Mouse (Mus musculus) testis, adult 2 months (tissue): ENCODE measurements around the gene Col4a4. TPM values are rescaled to one million over a fixed set of nuclear protein-coding genes. Genes with fewer than 3 reads are reported as not detected.
A peak's percentile ranks its signal among the peaks of the same experiment; 100 is the strongest.

Experiments used
- H3K27ac ChIP-seq: fragments of 200-500 bp; 2 replicates; pipeline ENCODE4 v1.5.1; 2012; ENCODE audit warnings: low read depth, low read length; ENCODE audit not compliant: control insufficient read depth, insufficient read depth
- H3K27me3 ChIP-seq: fragments of 200-500 bp; 2 replicates; pipeline ENCODE4 v1.6.1; 2012; ENCODE audit warnings: mild to moderate bottlenecking, low read length, moderate library complexity; ENCODE audit not compliant: control insufficient read depth, insufficient read depth
- H3K36me3 ChIP-seq: fragments of 200-500 bp; 2 replicates; pipeline ENCODE4 v1.6.1; 2012; ENCODE audit warnings: mild to moderate bottlenecking, low read length; ENCODE audit not compliant: control insufficient read depth, insufficient read depth
- H3K4me1 ChIP-seq: fragments of 200-500 bp; 2 replicates; pipeline ENCODE4 v1.6.1; 2012; ENCODE audit warnings: low read length; ENCODE audit not compliant: control insufficient read depth, insufficient read depth
- H3K4me3 ChIP-seq: fragments of 200-500 bp; 2 replicates; pipeline ENCODE4 v1.5.1; 2012; ENCODE audit warnings: low read depth, mild to moderate bottlenecking, low read length, moderate library complexity, mixed read lengths; ENCODE audit not compliant: control insufficient read depth
- CTCF ChIP-seq: fragments of 200-500 bp; IDR thresholded peaks from 2 replicates; pipeline ENCODE4 v1.5.1; 2012; ENCODE audit warnings: low read depth, mild to moderate bottlenecking, inconsistent platforms, low read length, moderate library complexity; ENCODE audit not compliant: control insufficient read depth, insufficient read depth, insufficient replicate concordance
- POLR2A ChIP-seq: fragments of 200-500 bp; IDR thresholded peaks from 2 replicates; pipeline ENCODE4 v1.6.1; 2012; ENCODE audit warnings: low read depth, mild to moderate bottlenecking, inconsistent platforms, low read length, moderate library complexity; ENCODE audit not compliant: control insufficient read depth
- polyA plus RNA-seq: library from polyadenylated mRNA; depleted of rRNA; stranded (reverse); fragments of >200 nt; gene quantifications from 2 replicates; pipeline ENCODE4 v1.2.3, GENCODE M21; 2012; rRNA removed

Gene Col4a4
- polyA plus RNA-seq: 4.0 and 5.4 TPM in 2 replicates

DNA sequence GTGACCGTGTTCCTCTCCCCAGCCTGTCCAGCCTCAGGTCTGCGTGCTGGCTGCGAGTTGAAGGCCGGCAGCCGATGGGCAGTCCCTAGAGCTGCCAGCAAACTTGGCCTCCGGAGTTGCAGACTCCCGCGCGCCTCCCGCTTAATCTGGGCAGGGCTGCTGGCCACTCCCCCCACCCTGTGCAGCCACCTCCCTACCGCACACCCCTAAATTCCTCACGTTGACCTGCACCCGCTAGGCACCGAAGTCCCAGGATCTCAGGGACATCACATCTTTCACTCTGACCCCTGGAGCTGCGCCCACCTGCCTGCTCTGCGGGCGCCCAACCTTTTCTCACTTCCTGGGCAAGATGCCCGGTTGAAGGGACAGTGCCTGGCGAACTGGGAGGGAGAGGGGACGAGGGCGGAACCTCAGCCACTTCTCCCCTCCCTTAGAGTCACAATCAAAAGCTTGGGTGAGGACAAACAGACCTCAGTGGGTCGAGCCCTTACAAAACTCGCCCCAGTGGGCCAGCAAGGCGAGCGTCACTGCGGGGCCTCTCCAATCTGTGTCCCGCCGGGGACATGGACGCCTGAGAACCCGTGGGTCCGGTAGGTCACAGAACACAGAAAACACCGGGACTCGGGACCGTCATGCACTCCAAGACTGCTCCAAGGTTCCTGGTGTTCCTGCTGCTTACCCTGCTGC is at the start of gene Col4a4, which contains the start of gene Col4a3:
Col4a4 (minus strand) TSS at position 137 of the 687 bp plus-strand sequence.
Col4a3 (plus strand) TSS at position 209 of the 687 bp plus-strand sequence.
- TF ChIP-seq POLR2A (no peak), CTCF (no peak)
- H3K27me3 ChIP-seq: no peaks in the 10 kb centered on the region
- peaks cover 7% of the 10 kb centered on the region; the same call in 1 of the 2 replicates for H3K4me1 ChIP-seq
- H3K27ac ChIP-seq: peak within 1 kb of the TSS; percentile 59
- H3K36me3 ChIP-seq: no peaks in the 10 kb centered on the region
- peak within 1 kb of the TSS; percentile 69 for H3K4me3 ChIP-seq

DNA sequence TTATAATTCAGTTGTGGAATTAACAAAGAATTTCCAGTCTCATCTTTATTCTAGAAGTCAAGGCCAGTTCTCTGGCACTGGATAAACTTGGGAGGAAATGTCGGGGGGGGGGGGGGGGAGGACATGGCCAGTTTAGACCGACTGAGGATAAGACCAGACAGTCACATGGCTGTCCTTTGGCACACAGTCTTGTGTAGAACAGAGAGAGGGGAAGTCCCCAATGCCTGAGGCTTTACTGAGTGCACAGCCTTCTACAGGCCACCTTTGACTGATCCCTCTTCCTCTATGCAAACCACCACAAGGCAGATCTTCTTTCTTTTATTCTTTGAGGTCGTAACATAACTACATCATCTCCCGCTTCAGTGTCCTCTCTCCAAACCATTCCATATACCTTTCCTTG is 49.7 kb upstream of the Col4a4 start:
- Histone ChIP-seq H3K36me3 (no peaks in the 10 kb centered on the region), H3K27ac (no peak overlapping the region), H3K27me3 (no peaks in the 10 kb centered on the region), H3K4me3 (no peak overlapping the region), H3K4me1 (peaks cover 7% of the 10 kb centered on the region)
- TF ChIP-seq POLR2A (no peak), CTCF (no peak)

DNA sequence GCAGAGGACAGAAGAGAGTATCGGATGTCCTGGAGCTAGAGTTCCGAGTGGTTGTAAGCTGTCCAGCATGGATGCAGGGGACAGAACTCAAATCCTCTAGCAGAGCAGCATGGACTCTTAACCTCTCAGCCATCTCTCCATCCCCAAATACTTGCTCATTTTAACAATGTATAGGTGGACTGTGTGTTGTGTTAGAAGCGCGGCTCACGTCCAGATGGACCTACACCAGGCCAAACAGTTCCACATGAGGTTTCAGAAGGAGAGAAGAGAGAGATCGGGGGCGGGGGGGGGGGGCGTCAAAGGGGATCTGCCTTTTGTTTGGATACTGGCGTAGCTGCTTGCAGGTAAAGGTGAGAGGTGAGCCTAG is 48.6 kb upstream of the Col4a4 start:
- H3K36me3 ChIP-seq: no peaks in the 10 kb centered on the region
- H3K4me1 ChIP-seq: peaks cover 7% of the 10 kb centered on the region
- H3K4me3 ChIP-seq: peak overlapping the region; percentile 10
- H3K27ac ChIP-seq: no peak overlapping the region
- TF ChIP-seq CTCF: no peak
- no peak for TF ChIP-seq POLR2A
- no peaks in the 10 kb centered on the region for H3K27me3 ChIP-seq

DNA sequence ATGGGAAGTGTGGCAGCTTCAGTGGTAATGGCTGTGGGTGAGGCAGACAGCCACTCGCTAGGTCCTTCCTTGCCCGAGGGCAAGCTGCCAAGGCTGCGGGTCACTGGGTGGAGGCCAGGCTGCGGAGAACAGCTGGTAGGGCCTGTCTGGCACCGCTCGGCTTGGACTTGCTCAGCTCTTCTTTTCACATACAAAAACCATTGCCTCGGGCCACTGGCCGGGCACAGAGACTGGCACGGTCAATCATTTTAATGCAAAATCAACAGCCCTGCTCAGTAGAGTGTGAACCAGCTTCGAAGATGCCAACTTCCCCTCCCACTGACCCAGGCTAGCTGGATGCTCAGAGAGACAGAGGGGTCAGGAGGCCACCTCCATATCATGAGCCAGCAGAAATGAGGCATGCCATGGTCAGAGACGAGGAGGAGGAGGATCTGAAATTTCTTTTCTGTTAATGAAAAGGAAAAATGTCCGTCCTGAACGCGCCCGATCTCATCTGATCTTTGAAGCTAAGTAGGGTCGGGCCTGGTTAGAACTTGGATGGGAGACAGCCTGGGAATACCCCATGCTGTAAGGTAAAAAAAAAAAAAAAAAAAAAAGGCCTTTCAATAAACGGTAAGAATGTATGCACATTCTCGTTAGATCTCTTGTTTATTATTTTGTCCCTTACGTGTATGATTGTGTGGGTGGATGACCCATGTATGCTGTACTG is 48.0 kb upstream of the Col4a4 start:
- Histone ChIP-seq H3K4me1 (peaks cover 7% of the 10 kb centered on the region), H3K4me3 (peak overlapping the region; percentile 43), H3K27me3 (no peaks in the 10 kb centered on the region), H3K27ac (no peak overlapping the region), H3K36me3 (no peaks in the 10 kb centered on the region)
- TF ChIP-seq CTCF (no peak), POLR2A (no peak)

DNA sequence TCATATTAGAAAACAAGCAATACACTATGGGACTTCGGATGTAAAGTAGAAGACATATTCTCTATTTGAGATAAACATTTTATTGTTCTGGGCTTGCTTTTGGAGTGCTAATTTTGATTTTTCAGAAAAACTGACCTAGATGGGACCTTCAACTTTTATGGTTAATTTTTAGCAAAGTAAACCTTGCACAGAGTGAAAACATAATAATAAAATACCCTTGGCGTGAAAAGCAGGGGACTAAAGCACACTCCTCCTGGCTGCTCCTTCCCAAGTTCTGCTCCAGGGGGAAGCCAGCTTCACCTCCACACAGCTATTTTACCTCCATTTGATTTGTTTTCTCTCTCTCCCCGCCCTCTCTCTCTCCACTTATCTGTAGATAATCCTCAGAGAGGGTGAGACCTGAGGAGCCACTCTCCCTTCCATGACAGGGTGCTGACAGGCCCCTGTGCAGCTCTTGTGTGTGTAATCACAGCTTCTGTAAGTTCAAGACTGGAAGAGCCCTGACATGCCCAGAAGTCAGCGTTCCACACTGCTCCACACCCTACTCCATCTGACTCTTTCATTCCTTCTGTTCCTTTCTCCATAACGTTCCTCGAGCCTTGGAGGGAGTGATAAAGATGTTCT is 44.6 kb upstream of the Col4a4 start:
- Histone ChIP-seq H3K36me3 (no peaks in the 10 kb centered on the region), H3K4me1 (peaks cover 7% of the 10 kb centered on the region), H3K27ac (no peak overlapping the region), H3K4me3 (no peak overlapping the region), H3K27me3 (no peaks in the 10 kb centered on the region)
- no peak for TF ChIP-seq POLR2A
- TF ChIP-seq CTCF: no peak

DNA sequence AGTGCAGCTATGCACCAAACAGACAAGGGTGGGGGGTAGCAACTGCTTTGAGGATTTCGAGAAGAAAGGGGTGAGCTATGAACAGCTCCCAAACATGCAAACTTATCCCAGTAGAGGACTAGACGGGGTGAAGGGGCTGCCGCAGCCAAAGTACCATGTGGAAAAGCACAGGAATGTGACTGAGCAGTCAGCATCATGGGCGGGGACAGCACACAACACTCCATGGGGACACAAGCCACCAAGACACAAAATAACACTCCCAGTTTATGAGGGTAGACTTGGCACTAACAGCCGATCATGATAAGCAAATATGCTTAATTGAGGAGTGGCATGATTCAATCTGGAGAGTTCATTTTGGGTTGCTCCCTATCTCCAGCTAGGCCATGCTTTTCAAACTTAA is 42.8 kb upstream of the Col4a4 start:
- Histone ChIP-seq H3K27ac (no peak overlapping the region), H3K36me3 (no peaks in the 10 kb centered on the region), H3K4me3 (no peak overlapping the region), H3K4me1 (peaks cover 3% of the 10 kb centered on the region), H3K27me3 (no peaks in the 10 kb centered on the region)
- TF ChIP-seq CTCF: no peak
- no peak for TF ChIP-seq POLR2A

DNA sequence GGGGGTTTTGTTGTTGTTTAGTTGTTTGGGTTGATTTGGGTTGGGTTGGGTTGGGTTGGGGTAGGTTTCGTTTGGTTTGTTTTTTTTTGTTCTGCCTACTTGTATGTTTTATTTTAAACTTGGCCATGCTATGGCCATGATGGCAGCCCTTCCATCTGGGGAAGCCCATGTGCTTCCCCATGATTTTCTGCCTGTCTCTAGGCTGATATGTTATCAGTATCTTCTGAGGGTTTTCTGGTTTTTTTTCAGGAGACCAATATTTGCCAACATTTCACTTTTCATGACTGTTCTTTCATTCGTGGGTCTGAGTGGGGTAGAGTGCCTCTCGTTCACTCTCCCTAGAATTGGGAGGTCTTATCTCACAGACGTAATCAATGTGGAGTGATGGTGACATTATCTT is 41.0 kb upstream of the Col4a4 start:
- H3K27me3 ChIP-seq: no peaks in the 10 kb centered on the region
- no peak for TF ChIP-seq CTCF
- TF ChIP-seq POLR2A: no peak
- H3K4me3 ChIP-seq: no peak overlapping the region
- no peaks in the 10 kb centered on the region for H3K4me1 ChIP-seq
- no peaks in the 10 kb centered on the region for H3K36me3 ChIP-seq
- H3K27ac ChIP-seq: no peak overlapping the region
